Mouse (Mus musculus): ENCODE measurements at regions not wholly inside any gene's neighbourhood (a gene's known extent, or its start where the extent isn't known, plus 50 kb on each side); places are given as distances from the start of the nearest gene placed in this dataset.

DNA sequence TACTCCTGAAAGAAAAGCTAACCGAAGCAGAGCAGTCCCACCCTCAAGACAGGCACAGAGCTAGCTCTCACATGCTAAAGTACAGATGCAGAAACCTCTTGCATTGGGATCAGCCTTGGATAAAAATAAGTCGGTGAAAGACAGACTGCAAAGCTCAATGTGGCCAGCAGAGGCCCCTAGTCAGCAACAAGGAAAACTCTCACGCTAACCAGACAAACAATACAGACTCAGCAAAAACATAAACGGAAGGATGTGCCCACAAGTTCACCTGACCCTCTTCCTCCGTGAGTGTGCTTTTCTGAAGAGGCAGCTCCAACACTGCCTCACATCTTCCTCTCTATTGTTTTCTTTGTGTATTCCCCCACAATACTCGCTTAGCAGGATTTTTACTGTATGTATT, 77.8 kb downstream of the Rpia start:
- DNase-seq = peak; percentile 67 to 77

DNA sequence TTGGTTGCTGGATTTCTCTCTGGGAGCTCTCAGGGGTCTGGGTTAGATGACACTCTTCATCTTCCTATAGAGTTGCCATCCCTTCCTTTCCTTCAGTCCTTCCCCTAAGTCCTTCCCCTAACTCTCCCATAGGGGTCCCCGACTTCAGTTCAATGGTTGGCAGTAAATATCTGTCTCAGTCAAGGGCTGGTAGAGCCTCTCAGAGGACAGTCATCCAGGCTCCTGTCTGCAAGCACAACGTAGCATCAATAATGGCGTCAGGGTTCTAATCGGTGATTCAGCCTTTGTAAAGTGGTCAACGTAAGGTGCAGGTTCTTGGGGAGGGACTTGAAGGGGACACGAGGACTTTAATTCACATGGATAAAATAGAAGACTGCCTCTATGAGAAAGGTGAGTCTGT, 78.4 kb downstream of the Rpia start:
- DNase-seq = no peak

DNA sequence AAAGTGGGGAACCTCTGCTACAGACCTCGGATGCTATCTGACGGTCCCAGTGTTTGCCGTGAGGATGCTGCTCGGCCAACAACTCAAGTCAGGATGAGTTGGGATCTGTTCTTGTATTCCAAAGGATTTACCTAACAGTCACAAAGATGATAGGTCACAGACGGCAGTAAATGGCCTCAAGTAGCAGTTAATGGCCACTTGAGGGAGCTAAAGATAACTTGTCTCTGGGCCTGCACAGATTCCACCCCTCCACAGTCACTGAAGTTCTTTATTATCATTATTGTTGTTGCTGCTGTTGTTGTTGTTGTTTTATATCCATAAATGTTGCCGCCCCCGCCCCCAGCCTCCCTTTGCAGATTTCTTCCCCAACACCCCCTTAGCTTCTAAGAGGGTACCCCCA, 78.9 kb downstream of the Rpia start:
- no peak for DNase-seq

DNA sequence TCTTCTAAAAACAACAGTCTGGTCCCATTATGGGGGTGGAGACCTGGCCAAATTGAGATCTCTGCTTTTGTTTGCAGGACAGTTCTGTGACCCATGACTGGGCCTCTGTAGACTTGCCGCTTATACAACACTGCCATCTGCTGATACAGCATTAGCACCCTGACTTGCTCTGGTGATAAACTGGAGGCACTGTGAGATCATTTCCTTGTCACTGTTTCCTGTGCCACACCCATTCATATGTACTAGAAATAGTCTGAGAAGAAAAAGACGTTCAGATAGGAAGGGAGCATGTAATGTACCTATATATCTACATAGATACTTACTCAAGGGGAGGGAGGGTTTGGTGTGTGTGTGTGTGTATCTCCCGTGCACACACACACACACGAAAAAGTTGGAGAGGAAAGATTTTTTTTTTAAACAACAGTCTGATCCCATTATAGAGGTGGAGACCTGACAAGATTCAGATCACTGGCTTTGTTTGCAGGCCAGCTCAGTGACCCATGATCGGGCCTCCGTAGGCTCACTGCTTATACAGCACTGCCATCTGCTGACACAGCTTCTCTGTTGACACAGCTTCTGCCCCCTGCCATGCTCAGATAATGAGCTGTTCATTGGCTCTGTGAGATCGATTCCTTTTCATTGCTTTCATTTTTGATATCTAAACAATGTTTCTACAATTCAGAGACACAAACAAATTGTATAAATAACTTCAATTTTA, 82.5 kb downstream of the Rpia start:
- DNase-seq = peak; percentile 54 to 60

DNA sequence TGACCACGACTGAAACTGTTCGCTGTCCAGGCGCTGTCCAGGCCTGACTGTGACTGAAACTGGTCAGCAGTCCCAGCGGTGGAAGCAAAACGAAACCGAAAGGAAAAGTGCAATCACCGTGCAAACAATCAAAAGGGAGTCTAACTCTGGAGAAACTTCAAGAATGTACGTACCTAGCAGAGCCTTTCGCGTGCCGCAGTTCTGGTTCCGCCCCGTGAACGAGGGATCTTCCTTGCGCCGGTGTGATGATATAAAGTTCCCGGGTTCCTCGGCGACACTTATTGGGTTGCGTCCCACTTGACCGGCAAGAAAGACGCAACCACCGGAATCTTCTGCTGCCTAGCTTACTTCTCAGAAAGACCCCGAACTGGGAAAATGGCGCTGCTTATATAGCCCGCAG, 96.4 kb downstream of the Rpia start:
- no peak for DNase-seq
